Mouse (Mus musculus) heart, postnatal 25 days (tissue): ENCODE data around the gene Sdk1. TPM values are rescaled to one million over a fixed set of nuclear protein-coding genes. Genes with fewer than 3 reads are reported as not detected.

Source experiments
- DNase-seq: peaks from one replicate; pipeline ENCODE4 v3.0.0; 2022; ENCODE audit warnings: low spot score
- intact Hi-C: fragments of 180-260 bp; cut with DNase I; formaldehyde crosslinking; loops from one replicate; pipeline ENCODE4 v1.15.1; 2025
- total RNA-seq, 2 experiments: library from RNA; stranded (reverse); gene quantifications; 2 replicates each; pipeline ENCODE4 v1.2.3; 2021

Sdk1 gene
- total RNA-seq, 2 experiments from 2014 or later: 1.5 to 2.2 TPM

DNA sequence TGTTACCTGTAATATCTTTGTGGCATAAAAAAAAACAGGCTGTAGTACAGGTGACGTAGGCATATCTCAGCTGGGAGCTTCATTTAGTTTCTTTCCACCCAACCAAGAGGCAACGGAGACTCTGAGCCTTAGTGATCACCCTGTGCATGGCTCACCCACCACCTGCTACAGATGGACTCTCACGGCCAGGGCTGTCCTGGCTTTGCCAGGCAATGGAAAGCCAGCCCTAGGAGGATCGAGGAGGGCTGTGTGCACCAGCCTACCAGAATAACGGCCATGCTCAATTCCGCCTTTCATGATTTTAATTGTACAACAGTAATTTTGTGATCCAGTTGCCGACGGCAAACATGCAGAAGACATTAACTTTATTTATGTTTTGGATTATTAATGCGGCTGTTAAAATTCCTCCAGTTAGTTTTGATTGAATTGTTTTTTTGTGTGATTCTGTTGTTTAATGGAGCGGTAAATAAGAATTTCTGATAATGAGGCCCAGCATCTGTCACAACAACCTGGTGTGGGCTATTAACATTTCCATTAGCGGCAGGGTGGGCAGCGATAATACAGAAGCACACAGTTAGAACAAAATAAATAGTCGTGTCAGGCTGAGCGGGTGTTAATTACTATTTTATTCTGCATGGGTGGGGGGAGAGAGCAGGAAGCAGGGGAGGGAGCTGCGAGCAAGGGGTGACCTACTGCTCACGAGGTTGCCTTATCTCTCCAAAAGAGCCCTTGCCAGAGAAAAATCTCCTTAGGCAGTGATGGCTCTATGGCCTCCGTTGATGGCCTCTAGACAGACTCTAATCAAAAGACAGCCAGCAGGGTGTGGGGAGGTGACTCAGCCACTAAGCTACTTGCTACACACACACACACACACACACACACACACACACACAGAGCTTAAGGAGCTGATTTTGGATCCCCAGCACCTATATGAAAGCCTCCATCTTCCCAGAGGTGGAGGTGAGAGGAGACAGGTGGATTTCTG, 915.9 kb downstream of the Sdk1 start:
- intact Hi-C loops: no loop called here
- no peak for DNase-seq

DNA sequence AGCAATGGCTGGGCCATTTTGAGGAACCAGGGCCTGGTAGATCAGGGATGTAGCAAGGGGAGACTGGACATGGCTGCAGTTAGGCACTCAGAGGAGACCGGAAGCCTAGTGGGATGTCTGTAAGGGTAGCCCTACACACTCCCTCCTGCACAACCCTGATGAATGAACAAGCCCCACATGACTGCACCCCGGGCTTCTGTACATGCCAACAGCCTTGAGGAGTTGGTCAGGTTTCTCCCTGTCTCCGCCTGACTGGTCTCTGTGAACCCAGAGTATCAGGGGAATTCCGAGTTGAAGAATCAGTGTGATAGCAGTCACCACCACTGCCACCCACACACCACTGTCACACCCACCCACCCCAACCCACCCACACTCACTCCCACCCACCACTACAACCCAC, 922.2 kb downstream of the Sdk1 start:
- intact Hi-C loops: no loop called here
- no peak for DNase-seq

DNA sequence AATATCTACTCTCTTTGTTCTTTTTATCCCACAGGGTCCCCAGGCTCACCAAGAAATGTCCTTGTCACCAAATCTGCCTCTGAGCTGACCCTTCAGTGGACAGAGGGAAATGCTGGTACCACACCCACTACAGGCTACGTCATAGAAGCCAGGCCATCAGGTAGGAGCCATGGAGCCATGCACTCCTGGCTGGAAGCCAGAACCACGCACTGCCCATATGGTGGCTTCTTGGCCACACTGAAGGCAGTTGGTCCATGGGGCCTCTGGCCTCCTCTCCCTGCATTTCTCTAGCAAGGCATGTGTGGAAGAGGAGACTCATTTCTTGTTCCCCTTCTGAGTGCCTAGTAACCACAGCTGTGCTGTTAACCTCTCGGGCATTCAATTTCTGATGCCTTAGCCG, 932.3 kb downstream of the Sdk1 start:
- DNase-seq: no peak
- intact Hi-C loops: no loop called here

DNA sequence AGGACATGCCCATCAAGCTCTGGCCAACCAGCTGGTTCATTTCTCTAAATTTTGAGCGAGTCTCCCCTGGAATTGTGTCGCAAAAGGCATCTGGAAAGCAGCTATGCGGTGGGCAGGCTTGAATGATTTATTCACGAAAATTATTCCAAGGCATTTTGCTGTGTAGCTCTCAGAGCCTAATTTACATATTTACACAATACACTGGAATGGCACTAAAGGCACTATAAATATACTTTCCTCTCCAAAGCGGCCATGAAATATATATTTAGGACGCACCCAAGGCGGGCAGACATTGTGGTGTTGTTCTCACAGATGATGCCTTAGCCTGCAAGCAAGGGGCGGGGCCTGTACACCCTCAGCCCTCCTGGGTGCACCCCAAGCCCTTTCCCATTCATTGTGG, 936.9 kb downstream of the Sdk1 start:
- intact Hi-C loops: no loop called here
- DNase-seq: no peak

DNA sequence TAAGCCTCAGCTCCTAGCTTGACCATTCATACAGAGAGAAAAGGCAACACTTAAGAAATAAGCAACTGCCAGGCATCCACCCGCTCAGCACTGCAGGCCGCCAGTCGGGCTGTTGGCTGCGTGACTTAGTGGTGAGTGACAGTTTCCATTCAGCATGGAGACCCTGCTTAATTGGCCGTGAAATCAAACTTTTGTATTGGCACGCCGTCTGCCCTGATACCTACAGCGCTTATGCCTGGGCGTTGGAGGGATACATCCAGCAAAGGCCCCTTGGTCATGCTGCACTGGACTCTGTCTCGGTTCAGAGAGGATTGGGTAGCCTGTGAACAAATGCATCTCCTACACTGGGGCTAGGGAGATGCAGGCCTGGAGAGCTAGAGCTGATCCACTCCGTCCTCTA, 938.0 kb downstream of the Sdk1 start:
- DNase-seq: no peak
- intact Hi-C loops: no loop called here

DNA sequence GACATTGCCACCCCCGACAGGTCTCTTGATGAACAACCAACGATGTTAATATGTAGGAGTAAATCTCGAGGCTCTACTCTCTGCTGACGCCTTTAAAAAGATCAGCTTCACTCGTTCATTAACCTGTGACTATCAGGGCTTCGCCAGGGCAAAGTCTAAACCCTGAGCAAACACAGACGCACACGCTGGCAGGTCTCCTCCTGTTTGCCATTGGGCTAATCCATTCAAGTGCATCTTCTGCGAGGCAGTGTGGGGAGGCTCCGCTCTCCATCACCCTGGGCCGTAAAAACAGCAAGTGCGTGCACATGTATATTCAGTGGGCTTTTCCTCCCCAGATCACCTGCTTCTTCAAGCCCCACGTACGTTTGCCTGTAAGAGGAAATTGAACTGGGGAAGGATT, 940.6 kb downstream of the Sdk1 start:
- no peak for DNase-seq
- intact Hi-C loops: no loop called here

DNA sequence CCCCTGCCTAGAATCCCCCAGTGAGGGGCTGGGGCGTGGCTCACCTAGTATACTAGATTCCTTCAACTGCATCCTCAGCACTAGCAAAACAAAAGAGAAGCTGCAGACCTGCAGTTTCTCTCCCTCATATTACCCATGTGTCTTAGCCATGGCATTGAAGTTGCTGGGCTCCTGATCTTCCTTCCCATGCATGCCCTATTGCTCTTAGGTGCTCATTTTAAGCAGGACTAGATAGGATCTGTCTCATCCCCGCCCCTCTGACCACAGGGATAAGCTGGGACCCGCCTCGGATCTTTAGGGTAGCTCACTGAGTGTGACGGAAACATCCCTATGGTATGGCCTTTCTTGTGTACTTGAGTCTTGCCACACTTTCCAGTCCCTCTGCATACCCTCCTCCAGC, 947.5 kb downstream of the Sdk1 start:
- DNase-seq: no peak
- intact Hi-C loops: no loop called here

DNA sequence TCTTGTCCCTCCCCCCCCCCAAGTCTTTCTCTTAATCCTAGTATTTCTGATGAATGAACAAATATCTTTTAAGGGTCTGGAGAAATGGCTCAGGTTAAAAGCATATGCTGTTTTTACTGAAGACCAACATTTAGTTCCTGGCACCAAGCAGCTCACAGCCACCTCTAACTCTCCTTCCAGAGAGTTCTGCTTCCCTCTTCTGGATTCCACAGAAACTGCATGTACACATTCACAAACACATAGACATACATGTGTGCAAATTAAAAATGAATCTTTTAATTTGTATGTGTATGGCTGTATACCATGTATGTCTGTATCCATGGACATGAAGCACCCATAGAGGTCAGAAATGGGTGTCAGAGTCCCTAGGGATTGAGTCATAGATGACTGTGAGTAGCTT, 968.6 kb downstream of the Sdk1 start:
- no peak for DNase-seq
- intact Hi-C loops: loop anchor here (10.0 kb wide), 1 partner anchor 1365 kb away; no protein-coding TSS in a partner anchor

DNA sequence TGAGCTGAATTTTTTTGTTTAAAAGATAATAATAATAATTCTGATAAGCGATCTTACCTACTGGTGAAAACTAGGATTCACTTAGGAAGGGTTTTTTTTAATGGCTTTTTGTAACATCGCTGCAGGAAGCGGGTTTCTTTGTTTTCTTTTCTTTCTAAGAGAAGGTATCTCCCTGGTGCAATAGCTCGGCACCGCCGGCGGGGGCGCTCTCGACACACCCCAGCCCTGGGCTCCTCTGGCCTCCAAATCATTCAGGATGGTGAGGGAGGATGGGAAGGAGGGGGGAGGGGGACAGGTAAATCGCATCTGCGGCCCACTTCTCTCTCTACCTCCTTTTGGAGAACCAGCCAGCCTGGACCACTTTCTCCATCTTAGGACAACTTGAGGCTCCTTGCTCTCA, 971.0 kb downstream of the Sdk1 start:
- intact Hi-C loops: loop anchor here (10.0 kb wide), 1 partner anchor 1367 kb away; no protein-coding TSS in a partner anchor
- no peak for DNase-seq

DNA sequence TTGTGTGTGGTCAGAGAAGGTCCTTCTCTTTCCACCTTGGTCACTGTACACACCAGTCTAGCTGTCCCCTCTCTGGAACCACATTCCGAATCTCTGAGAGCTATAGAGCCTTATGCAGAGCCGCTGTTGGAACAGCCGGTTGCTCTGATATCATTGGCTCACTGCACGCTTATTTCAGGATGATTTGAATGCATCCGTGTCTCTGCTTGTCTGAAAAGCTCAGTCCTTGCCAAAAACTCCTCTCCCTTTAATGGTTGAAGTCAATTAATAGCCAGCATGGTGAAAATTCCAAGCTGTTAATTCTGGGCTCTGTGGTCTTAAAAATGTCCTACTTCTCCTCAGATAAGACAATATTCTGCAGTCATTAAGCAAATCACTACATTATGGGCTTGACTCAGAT, 974.7 kb downstream of the Sdk1 start:
- no peak for DNase-seq
- intact Hi-C loops: loop anchor here (10.0 kb wide), 1 partner anchor 1371 kb away; no protein-coding TSS in a partner anchor

DNA sequence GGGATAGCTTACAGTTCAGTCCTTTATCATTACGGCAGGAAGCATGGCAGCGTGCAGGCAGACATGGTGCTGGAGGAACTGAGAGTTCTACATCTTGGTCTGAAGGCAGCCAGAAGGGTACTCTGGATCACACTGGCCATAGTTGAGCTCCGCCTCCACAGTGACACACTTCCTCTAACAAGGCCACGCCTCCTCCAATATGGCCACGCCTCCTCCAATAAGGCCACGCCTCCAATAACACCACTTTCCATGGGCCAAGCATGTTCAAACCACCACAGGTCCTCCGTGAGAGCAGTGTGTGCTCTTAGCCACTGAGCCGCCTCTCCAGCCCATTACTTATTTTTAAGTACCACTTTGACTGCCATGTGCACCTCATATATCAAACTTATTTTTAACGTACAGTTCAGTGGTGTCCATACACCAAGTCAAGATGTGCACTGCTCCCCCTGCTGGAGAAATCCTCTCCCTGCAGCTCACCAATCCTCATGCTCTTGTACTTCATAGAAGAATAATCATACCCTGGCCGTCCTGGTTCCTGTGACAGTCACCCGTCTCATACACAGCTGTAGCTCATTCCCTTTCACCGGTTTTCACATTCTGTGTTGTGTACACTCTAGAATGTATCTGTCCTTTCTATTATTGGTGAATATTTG, 979.7 kb downstream of the Sdk1 start:
- no peak for DNase-seq

DNA sequence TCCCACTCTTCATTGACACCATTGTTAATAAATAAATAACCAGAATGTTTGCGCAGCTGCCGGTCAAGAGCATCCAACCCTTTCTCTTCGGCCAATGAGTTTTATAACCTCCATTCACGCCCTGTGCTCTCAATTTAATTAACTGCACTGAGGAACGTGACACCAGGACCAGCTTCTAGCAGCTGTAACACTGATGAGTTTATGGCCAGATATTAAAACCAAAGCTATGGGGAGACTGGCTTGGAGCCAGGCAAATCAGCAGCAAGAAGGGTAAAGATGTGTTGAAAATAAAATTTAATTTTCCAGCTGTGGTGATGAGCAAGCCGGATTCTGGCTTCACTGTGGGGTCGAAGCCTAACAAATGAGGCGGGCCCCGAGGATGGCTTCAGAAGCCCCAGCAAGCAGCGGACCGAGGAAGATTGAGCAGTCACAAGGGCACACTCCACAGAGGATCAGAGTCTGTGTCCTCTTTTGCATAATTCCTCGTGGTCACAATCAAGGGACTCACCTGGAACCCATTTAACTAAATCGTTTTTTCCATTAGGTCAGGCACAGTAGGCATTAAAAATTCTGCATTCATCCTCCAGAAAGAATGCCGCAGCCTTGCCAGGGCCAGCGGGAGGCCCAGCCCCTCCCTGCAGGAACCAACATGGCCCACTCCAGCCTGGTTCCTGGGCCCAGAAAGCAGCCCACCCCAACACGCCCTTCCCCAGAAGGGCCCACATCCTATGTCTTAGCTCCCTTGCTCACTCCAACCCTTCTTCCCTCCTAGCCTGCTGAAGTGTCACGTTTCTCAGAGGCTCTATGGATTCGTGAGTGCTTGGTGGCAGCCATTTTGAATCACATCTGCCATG, 987.9 kb downstream of the Sdk1 start:
- no peak for DNase-seq
- intact Hi-C loops: no loop called here

More for the DNA sequence above, 979.7 kb downstream of the Sdk1 start:
- intact Hi-C loops: no loop called here

DNA sequence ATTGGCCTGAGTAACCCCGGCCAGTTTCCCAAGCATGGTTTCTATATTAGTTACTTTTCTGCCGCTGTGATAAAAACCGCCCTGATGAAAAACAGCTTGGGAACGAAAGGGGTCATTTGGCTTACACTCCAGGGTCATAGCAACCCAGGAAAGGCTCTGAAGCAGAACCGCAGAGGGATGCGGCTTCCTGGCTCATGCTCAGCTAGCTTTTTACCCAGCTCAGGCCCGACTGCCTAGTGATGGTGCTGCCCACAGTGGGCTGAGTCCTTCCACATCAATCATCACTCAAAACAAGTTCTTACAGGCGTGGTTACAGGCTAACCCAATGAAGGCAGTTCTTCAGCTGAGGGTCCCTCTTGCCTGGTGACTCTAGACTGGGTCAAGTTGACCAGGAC, 988.5 kb downstream of the Sdk1 start:
- intact Hi-C loops: no loop called here
- no peak for DNase-seq

DNA sequence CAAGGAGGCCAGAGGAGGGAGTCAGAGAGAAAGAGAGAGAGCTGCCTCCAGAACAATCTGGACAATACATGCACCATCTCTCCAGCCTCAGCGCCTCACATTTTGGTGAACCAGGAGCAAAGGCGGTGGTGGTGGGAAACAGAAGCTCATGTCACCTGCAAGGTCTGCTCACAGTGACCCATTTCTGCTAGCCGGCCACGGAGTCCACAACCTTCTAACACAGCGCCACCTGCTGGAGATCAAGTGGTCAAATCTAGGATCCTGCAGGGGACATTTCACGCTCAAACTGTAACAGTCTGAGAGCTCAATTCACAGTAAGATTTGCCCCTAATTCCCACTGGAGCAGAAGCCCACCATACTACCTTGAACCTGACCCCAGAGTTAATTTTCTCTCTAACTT, 999.0 kb downstream of the Sdk1 start:
- no peak for DNase-seq
- intact Hi-C loops: no loop called here

DNA sequence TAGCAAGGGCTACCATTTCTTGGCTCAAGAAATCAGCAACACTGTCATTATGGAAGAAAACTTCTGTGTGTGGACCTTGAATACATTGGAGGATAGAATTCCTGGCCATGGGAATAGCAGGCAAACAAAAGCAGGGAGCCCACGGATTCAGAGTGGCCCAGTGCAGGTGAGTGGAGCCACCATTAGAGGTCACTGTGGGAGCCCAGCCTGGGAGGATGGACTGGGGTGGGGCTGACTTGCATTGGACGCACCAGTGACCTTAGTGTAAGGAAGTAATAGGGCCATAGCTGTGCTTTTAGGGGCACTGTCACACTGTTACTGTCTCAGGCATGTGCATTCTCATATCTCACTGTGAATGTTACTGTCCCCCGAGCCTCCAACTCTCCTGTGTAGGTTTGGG, 1001.3 kb downstream of the Sdk1 start:
- intact Hi-C loops: no loop called here
- DNase-seq: no peak

DNA sequence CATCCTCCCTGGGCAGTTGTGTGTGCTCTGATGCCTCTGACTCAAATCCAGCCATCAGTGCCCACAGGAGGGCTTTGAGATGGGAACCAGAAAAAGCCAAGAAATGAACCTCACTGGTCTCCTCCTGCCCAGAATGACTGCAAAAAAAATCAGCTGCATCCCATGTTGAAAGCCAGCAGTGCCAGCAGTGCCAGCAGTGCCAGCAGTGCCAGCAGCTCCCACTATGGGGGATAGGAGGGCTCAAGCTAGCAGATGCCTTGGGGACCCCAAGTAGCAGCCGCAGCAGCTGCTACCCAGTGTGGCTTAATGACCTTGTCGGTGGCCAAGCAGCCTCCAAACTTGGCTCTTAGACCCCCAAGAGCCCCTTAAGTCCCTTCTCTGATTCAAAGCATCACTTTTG, 1001.8 kb downstream of the Sdk1 start:
- no peak for DNase-seq
- intact Hi-C loops: no loop called here

DNA sequence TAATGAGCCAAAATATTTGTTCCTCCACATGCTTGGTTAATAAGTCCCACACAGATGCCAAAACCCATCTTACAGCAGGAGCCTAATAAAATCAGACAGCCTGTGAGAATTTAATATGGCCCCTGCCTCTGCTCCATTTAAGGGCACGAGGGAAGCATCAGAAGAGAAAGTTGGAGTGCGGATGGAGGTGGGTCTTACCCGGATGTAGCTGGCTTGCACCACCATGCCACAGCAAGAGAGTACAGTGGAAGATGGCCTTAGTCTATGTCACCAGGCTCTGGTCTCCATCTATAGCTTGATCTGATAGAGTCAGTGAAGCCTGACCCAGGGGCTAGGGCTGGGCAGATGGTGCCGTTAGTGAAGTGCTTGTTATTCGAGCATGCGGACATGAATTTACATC, 1014.9 kb downstream of the Sdk1 start:
- no peak for DNase-seq
- intact Hi-C loops: no loop called here

DNA sequence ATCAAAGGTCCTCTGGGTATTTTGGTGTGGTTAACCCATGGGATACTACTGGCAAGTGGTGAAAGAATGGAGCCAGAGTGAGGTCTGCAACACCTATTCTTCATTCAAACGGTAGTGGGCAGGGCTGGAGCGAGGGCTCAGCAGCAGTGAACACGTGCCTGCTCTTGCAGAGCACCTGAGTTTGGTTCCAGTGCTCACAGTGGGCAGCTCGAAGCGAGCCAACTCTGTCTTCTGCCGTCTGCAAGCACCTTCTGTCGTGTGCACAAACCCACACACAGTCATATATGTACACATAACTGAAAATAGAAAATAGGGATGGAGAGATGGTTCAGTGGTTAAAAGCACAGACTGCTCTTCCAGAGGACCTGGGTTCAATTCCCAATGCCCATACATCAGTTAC, 1017.4 kb downstream of the Sdk1 start:
- DNase-seq: no peak
- intact Hi-C loops: no loop called here

DNA sequence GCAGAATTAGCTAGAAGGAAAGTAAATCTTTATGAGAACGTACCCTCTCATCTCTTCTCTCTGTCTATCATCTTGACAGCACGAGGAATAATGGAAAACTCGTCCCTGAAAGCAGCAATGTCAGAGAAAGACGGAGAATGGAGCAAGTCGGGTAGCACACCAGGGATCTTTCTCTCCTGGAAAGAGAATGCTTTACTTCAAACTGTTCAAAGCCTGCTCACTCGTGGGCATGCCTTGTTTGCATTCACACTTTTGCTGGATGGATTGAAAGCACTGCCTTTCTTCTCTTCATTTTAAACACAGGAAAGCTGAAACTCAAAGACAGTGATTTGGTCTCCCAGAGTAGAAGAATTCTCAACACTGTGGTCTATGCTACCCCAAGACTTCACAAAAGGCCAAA, 1020.8 kb downstream of the Sdk1 start:
- intact Hi-C loops: no loop called here
- no peak for DNase-seq
